Mouse (Mus musculus) kidney, postnatal 25 days (tissue): ENCODE data around the gene Tifa.
A peak's percentile ranks its signal among the peaks of the same experiment; 100 is the strongest.

Experiments used
- DNase-seq, 2 experiments: peaks; one replicate each; pipeline ENCODE4 v3.0.0; 2021; ENCODE audit warnings: mixed read lengths in 2 of 2

Tifa gene

GRCm38 (mm10) chr3:127830183-127830582 lies 40.6 kb downstream of the Tifa start:
- no peak for DNase-seq

GRCm38 (mm10) chr3:127831079-127831478 lies 41.5 kb downstream of the Tifa start:
- DNase-seq = no peak

- no peak for DNase-seq
Observed at GRCm38 (mm10) chr3:127834040-127834439, 44.4 kb downstream of the Tifa start.

- DNase-seq = peak in 1 of 2 experiments; percentile 36
Observed at GRCm38 (mm10) chr3:127835594-127835993, 46.0 kb downstream of the Tifa start.

- DNase-seq = no peak
Observed at GRCm38 (mm10) chr3:127836798-127837153, 47.2 kb downstream of the Tifa start.

- DNase-seq = peak; percentile 95 to 97
Observed at GRCm38 (mm10) chr3:127837154-127837865, 47.7 kb downstream of the Tifa start, which contains the start of gene Ap1ar. TSS of gene Ap1ar (minus strand) at chr3:127837523.

GRCm38 (mm10) chr3:127837972-127838644 lies 48.5 kb downstream of the Tifa start:
- DNase-seq = no peak

- no peak for DNase-seq
Observed at GRCm38 (mm10) chr3:127841926-127842325, 52.3 kb downstream of the Tifa start.

GRCm38 (mm10) chr3:127843324-127843940 lies 53.8 kb downstream of the Tifa start:
- no peak for DNase-seq

GRCm38 (mm10) chr3:127843941-127844327 lies 54.3 kb downstream of the Tifa start:
- DNase-seq = no peak

- peak in 1 of 2 experiments; percentile 36 for DNase-seq
Observed at GRCm38 (mm10) chr3:127848088-127848808, 58.6 kb downstream of the Tifa start.

- DNase-seq = no peak
Observed at GRCm38 (mm10) chr3:127849922-127850321, 60.3 kb downstream of the Tifa start.

GRCm38 (mm10) chr3:127850776-127851646 lies 61.4 kb downstream of the Tifa start:
- DNase-seq = no peak

- no peak for DNase-seq
Observed at GRCm38 (mm10) chr3:127852722-127853121, 63.1 kb downstream of the Tifa start.

- peak; percentile 72 to 88 for DNase-seq
Observed at GRCm38 (mm10) chr3:127853431-127854206, 64.0 kb downstream of the Tifa start.

- DNase-seq = no peak
Observed at GRCm38 (mm10) chr3:127861340-127861739, 71.7 kb downstream of the Tifa start.

GRCm38 (mm10) chr3:127862479-127862878 lies 72.9 kb downstream of the Tifa start:
- DNase-seq = no peak

GRCm38 (mm10) chr3:127863571-127863970 lies 74.0 kb downstream of the Tifa start:
- no peak for DNase-seq

GRCm38 (mm10) chr3:127864242-127864641 lies 74.6 kb downstream of the Tifa start:
- DNase-seq = no peak

- no peak for DNase-seq
Observed at GRCm38 (mm10) chr3:127868046-127868758, 78.6 kb downstream of the Tifa start.

GRCm38 (mm10) chr3:127868880-127869279 lies 79.3 kb downstream of the Tifa start:
- DNase-seq = no peak
